Mouse (Mus musculus) bone marrow, adult 2 months (tissue): ENCODE results near the gene Tom1l2. TPM values are rescaled to one million over a fixed set of nuclear protein-coding genes. Genes with fewer than 3 reads are reported as not detected.

Source experiments
- H3K27ac ChIP-seq: fragments of 200-500 bp; 2 replicates; pipeline ENCODE4 v1.5.1; 2012; ENCODE audit warnings: low read depth, mild to moderate bottlenecking, control low read depth, inconsistent platforms, low read length; ENCODE audit not compliant: control insufficient read depth, poor library complexity, insufficient read depth
- H3K4me1 ChIP-seq: fragments of 200-500 bp; 2 replicates; pipeline ENCODE4 v1.6.1; 2011; ENCODE audit warnings: low read length; ENCODE audit not compliant: control insufficient read depth, insufficient read depth
- H3K4me3 ChIP-seq: fragments of 200-500 bp; replicated peaks from 2 replicates; pipeline ENCODE3; 2011; ENCODE audit warnings: mild to moderate bottlenecking, low read depth, low read length, control low read depth; ENCODE audit not compliant: control insufficient read depth
- CTCF ChIP-seq: fragments of 200-500 bp; IDR thresholded peaks from 2 replicates; pipeline ENCODE4 v1.5.1; 2011; ENCODE audit warnings: low read length, control low read depth; ENCODE audit not compliant: control insufficient read depth, insufficient read depth
- POLR2A ChIP-seq: fragments of 200-500 bp; IDR thresholded peaks from 2 replicates; pipeline ENCODE4 v1.6.1; 2011; ENCODE audit warnings: low read depth, mild to moderate bottlenecking, control low read depth, low read length, borderline replicate concordance; ENCODE audit not compliant: control insufficient read depth
- WGBS: fragments of 180-500 bp; shearing (Covaris S2); methylation state at CpG from one replicate; pipeline ENCODE4 v1.1.7; 2018; 5-methylcytosine and 5-hydroxymethylcytosine counted together
- polyA plus RNA-seq: library from polyadenylated mRNA; stranded (reverse); fragments of >200 nt; gene quantifications from 2 replicates; pipeline ENCODE4 v1.2.4, GENCODE M21; 2011; ENCODE audit warnings: low replicate concordance; ENCODE audit not compliant: missing spikeins, insufficient read depth, insufficient read length

Tom1l2 gene
- polyA plus RNA-seq = 5.5 and 14.1 TPM in 2 replicates

DNA sequence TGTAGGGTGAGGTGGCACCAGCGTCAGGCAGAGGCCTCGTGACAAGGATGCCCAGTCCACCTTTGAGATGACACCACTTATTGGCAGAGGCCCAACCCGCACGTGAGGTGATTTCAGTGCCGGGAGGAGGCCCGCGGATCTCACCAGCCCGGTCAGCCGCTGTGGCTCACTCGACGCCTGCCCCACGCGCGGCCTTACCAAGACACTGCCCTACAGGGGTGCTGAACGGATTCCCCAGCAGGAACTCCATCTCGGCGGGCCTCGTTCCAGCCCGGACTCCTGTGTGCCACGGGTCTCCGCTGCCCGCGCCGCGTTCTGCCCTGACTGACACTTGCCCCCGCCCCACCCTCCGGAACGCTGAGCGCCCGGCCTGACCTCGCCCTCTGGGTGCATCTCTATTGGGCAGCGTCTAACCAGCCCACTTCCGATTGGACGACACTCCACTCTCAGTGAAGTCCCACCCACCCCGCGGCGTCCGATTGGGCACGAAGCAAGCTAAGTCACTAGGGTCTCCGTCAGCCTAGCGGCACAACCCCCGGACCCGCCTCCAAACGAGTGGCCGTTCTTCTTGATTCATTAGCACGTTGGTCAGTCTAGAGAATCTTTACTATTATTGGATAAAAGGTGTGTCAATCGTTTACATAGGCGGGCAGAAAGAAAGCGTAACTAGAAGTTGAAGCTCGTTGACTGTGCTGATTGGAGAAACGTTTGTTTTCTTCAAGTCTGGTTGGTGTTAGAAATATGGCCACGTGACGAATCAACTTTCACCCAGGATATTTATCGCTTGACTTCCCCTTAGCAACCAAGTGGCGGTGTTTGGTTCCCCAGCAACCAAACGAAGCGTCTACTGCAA, at the start of gene Tom1l2, which contains the start of gene Drc3:
Gene Tom1l2, minus strand, starts transcription at position 347 of the 853 bp plus-strand sequence.
Gene Drc3, plus strand, starts transcription at position 771 of the 853 bp plus-strand sequence.
- peak within 1 kb of the TSS; percentile 79 for H3K4me3 ChIP-seq
- peak within 1 kb of the TSS; percentile 60 for H3K27ac ChIP-seq
- under 1% methylated on average over 57 of the region's 57 CpGs for WGBS
- no peak for TF ChIP-seq CTCF
- TF ChIP-seq POLR2A = peak; percentile 66; the same call in 1 of the 2 replicates
- H3K4me1 ChIP-seq = peaks cover 1% of the 10 kb centered on the region; the same call in 1 of the 2 replicates

DNA sequence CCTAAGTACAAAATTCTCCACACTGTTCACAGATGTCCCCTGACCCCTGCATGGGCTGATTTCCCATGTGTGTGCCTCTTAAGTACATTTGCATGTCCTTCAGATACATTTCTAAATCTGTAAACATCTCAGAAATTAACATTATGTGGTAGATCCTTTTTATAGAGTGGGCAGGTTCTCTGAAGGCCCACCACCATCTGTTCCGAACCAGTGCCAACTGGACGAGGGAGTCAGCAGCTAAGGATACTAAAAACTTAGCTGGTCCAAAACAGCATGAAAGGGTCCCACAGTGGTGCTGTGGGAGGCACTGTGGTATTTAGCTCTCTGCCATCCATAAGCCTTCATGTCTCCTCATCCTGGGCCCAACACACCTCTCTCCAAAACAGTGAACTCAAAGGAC, 44.5 kb upstream of the Tom1l2 start:
- no peak overlapping the region for H3K4me3 ChIP-seq
- WGBS = 80% methylated on average over 2 of the region's 2 CpGs
- H3K27ac ChIP-seq = no peak overlapping the region
- H3K4me1 ChIP-seq = no peaks in the 10 kb centered on the region
- TF ChIP-seq POLR2A (no peak), CTCF (no peak)

DNA sequence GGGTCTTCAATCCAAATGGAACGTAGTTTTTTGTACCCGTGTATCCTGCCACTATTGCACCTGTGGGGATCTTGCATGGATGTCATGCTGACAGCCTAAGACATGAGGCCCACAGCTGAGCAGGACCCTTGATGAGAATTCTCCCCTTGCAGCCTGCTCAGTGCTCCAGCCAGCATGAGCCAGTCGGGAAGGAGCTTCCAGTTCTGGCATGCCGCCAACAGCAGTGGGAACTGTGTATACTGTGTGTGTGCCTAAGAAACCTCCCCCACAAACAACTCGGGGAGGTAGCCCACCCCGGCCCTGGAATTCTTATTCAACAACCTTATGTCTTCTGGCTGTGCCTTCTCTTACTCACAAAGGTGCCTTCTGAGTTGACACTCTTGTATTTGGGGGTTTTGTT, 43.8 kb upstream of the Tom1l2 start:
- H3K27ac ChIP-seq = no peak overlapping the region
- 80% methylated on average over 6 of the region's 6 CpGs for WGBS
- no peak overlapping the region for H3K4me3 ChIP-seq
- no peaks in the 10 kb centered on the region for H3K4me1 ChIP-seq
- TF ChIP-seq CTCF = no peak
- no peak for TF ChIP-seq POLR2A

DNA sequence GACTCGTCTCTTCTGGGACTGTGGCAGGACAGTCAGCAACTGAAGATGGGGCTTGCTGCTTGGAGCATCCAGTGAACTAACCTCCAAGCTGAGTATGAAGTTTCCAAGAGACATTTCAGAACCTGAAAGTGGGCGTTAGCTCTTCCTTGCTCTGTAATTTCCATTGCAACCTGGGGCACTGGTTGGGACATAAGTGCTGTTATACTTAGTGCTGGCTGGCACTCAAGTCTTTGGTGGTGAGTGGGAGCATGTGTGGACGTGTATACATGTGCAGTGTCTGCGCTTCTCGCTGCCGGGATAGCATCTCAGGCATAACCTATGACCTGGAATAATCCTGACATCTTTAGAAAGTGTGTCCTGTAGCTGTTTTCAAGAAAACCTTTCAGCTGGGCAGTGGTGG, 38.6 kb upstream of the Tom1l2 start:
- TF ChIP-seq POLR2A (no peak), CTCF (no peak)
- no peak overlapping the region for H3K27ac ChIP-seq
- no peaks in the 10 kb centered on the region for H3K4me1 ChIP-seq
- no peak overlapping the region for H3K4me3 ChIP-seq
- 77% methylated on average over 6 of the region's 6 CpGs for WGBS

DNA sequence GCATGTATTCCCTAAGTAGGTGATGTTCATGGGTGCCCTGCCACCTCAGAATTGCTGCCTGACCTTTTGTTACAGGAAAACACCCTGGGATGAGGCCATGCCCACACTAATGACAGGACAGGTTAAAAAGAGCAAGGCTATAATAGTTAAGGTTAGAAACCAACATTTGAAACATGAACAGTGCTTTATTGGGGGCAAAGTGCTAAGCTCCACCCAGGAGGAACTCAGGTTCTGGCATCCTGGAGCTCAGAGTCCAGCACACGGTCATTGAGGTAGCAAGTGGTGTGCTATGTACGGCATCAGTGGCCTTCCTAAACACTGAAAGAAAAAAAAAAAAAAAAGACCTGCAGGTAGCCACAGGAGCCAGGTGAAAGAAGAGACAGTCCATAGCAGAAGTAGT, 35.2 kb upstream of the Tom1l2 start:
- TF ChIP-seq CTCF (no peak), POLR2A (no peak)
- 80% methylated on average over 2 of the region's 2 CpGs for WGBS
- Histone ChIP-seq H3K4me1 (no peaks in the 10 kb centered on the region), H3K4me3 (no peak overlapping the region), H3K27ac (no peak overlapping the region)

DNA sequence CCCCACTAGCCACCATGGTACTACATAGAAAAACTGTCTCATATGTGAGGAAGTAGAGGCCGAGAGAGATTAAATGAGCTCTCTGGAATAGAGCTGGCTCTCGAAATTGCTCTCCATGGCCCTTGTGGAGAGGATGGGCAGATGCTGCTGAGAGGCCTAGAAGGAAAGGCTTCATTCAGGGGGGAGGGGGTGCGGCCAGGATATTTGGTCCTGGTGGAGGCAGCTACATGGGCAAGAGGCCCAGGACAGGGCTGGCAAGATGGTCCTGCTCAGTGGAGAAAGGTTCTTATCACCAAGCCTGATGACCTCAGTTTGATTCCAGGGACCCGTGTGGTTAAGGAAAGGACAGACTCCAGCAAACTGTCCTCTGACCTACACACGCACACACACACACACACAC, 33.2 kb upstream of the Tom1l2 start:
- WGBS = 75% methylated on average over 5 of the region's 5 CpGs
- no peak for TF ChIP-seq POLR2A
- TF ChIP-seq CTCF = no peak
- H3K27ac ChIP-seq = no peak overlapping the region
- H3K4me1 ChIP-seq = no peaks in the 10 kb centered on the region
- no peak overlapping the region for H3K4me3 ChIP-seq

DNA sequence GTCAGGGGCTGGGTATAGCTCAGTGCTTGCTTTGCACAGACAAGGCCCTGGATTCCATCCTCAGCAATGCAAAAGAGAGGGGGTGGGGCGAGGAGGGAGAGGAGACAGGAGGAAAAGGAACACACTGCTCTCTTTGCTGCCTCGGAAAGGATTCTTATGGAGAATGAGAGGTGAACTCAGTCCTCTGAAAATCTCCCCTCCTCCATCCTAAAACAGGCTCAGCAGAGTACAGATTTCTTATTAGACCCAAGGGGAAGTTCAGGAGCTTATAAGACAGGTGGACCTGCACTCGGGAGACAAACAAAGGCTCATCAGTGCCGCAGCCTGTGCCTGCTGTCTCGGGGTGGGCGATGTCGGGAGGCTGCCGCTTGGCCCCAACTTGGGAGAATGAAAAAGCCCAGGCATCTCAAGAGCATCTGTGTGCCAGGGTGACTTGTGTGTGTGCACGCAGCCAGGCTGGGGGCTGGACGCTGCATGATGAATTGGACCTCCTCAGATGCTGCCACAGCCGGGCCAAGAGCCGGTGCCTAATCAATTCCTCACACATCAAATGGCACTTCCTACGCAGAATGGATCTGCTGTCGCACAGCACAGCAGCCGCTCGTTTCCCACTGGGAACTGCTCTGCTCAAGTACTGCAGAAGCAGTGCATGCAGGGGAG, 32.2 kb upstream of the Tom1l2 start:
- 45% methylated on average over 16 of the region's 16 CpGs for WGBS
- TF ChIP-seq POLR2A = no peak
- TF ChIP-seq CTCF = no peak
- H3K4me3 ChIP-seq = no peak overlapping the region
- H3K4me1 ChIP-seq = no peaks in the 10 kb centered on the region
- H3K27ac ChIP-seq = no peak overlapping the region

DNA sequence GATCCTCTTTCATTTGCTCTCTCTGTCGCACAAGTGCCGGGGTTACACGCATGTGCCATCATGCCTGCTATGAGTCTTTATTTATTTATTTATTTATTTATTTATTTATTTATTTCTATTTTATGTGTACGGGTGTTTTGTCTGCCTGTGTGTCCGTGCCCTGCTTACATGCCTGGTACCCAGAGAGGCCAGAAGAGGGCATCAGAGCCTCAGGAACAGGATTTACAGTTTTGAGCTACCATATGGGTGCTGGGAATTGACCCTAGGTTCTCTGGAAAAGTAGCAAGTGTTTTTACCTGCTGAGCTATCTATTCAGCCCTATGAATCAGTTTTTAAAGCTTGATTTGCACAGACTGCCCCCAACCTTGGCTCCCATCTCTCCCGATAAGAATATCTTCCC, 30.8 kb upstream of the Tom1l2 start:
- H3K4me3 ChIP-seq = no peak overlapping the region
- H3K27ac ChIP-seq = no peak overlapping the region
- WGBS = 86% methylated on average over 6 of the region's 6 CpGs
- H3K4me1 ChIP-seq = no peaks in the 10 kb centered on the region
- TF ChIP-seq POLR2A = no peak
- TF ChIP-seq CTCF = no peak
